Mouse (Mus musculus): ENCODE measurements around the gene Prdm15. TPM values are rescaled to one million over a fixed set of nuclear protein-coding genes. Genes with fewer than 3 reads are reported as not detected.

Gene Prdm15
- total and polyA plus RNA-seq, 2 experiments from 2014 or later = 5.5 to 11.0 TPM

DNA sequence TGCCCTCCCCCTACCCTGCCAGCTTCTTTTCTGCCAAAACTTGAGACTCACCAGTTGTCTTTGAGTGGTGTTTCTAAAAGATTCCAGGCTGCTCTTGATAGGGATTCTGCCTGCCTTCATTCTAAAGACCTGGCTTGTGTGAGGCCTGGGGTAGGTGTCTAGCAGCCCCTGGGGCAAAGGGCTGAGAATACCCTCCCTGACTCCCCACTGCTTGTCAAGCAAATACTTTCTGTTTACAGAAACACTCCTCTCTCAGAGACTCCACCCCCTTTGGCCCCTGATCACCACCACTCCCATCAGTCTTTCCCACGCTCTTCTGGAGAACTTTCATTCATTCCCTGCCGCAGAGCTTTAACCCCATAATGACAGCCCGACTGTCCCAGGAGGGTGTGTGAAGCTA is 85.1 kb downstream of the Prdm15 start:
- H3K36me3 ChIP-seq (ENCODE audit: insufficient read depth, low read length) = no peaks in the 10 kb centered on the region
- H3K27me3 ChIP-seq (ENCODE audit: insufficient read depth, low read length) = peaks cover 43% of the 10 kb centered on the region
- H3K9ac ChIP-seq (replicated peaks; ENCODE audit: low read length) = no peak overlapping the region
- H3K4me2 ChIP-seq (ENCODE audit: low read depth, low read length) = no peak overlapping the region
- no peak for TF ChIP-seq CTCF (IDR thresholded peaks at IDR 0.05; ENCODE audit: low read depth)
- WGBS = 22% methylated on average over 3 of the region's 3 CpGs
- H3K4me3 ChIP-seq (ENCODE audit: low read length) = no peak overlapping the region
- ATAC-seq (no peak), DNase-seq (ENCODE audit: low spot score) (no peak)
- H3K27ac ChIP-seq = no peak overlapping the region
- peaks cover 6% of the 10 kb centered on the region; the same call in 1 of the 2 replicates for H3K4me1 ChIP-seq (ENCODE audit: insufficient read depth, low read length)
- H3K9me3 ChIP-seq (ENCODE audit: low read length) = no peaks in the 10 kb centered on the region

DNA sequence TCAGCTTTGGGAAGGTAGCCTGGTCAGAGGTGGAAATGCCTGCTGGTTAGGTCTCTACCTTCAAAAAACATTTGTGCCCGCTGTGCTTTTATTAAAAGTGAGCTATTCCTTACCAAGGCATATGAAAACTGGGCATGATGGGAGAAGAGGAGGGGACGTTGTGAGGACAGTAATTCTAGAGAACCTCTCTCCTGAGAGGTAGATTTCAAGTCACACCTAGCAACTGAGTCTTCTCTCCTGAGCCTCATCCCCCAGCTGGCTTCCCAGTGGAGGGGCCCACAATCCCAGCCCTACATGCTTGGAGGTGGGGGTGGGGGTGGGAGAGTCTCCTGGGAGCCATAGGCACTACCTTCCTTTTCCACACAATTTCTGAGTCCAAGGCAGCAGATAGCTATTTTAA is 87.0 kb downstream of the Prdm15 start:
- H3K27me3 ChIP-seq (ENCODE audit: insufficient read depth, low read length) = peaks cover 51% of the 10 kb centered on the region
- no peaks in the 10 kb centered on the region for H3K9me3 ChIP-seq (ENCODE audit: low read length)
- no peak for TF ChIP-seq CTCF (IDR thresholded peaks at IDR 0.05; ENCODE audit: low read depth)
- no peak overlapping the region for H3K4me3 ChIP-seq (ENCODE audit: low read length)
- H3K4me1 ChIP-seq (ENCODE audit: insufficient read depth, low read length) = peaks cover 6% of the 10 kb centered on the region; the same call in 1 of the 2 replicates
- no peaks in the 10 kb centered on the region for H3K36me3 ChIP-seq (ENCODE audit: insufficient read depth, low read length)
- H3K4me2 ChIP-seq (ENCODE audit: low read depth, low read length) = no peak overlapping the region
- DNase-seq (ENCODE audit: low spot score) = no peak
- H3K9ac ChIP-seq (replicated peaks; ENCODE audit: low read length) = no peak overlapping the region
- no peak overlapping the region for H3K27ac ChIP-seq
- ATAC-seq = no peak
- WGBS = 61% methylated on average over 2 of the region's 2 CpGs

DNA sequence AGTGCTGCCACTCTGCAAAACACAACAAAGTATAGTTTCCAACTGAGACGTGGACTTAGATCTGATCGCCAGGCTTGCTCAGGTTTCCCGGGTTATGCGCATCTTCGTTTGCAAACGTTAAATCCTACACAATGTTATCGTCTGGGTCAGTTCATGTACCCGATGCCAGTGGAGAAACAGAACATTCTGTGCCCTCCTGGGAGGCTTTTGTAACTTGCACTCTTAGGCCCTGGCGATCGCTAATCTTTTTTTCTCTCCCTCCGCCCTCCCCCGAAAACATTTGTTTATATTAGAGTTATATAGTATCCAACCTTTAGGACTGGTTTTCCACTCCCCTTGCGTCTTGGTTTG is 87.7 kb downstream of the Prdm15 start:
- no peaks in the 10 kb centered on the region for H3K36me3 ChIP-seq (ENCODE audit: insufficient read depth, low read length)
- no peak for ATAC-seq
- H3K4me3 ChIP-seq (ENCODE audit: low read length) = peak overlapping the region; percentile 33
- H3K4me2 ChIP-seq (ENCODE audit: low read depth, low read length) = peak overlapping the region; percentile 62
- no peak for DNase-seq (ENCODE audit: low spot score)
- no peak for TF ChIP-seq CTCF (IDR thresholded peaks at IDR 0.05; ENCODE audit: low read depth)
- H3K27me3 ChIP-seq (ENCODE audit: insufficient read depth, low read length) = peaks cover 51% of the 10 kb centered on the region
- H3K4me1 ChIP-seq (ENCODE audit: insufficient read depth, low read length) = peaks cover 6% of the 10 kb centered on the region; the same call in 1 of the 2 replicates
- no peak overlapping the region for H3K9ac ChIP-seq (replicated peaks; ENCODE audit: low read length)
- H3K27ac ChIP-seq = no peak overlapping the region
- no peaks in the 10 kb centered on the region for H3K9me3 ChIP-seq (ENCODE audit: low read length)
- 9% methylated on average over 13 of the region's 13 CpGs for WGBS

DNA sequence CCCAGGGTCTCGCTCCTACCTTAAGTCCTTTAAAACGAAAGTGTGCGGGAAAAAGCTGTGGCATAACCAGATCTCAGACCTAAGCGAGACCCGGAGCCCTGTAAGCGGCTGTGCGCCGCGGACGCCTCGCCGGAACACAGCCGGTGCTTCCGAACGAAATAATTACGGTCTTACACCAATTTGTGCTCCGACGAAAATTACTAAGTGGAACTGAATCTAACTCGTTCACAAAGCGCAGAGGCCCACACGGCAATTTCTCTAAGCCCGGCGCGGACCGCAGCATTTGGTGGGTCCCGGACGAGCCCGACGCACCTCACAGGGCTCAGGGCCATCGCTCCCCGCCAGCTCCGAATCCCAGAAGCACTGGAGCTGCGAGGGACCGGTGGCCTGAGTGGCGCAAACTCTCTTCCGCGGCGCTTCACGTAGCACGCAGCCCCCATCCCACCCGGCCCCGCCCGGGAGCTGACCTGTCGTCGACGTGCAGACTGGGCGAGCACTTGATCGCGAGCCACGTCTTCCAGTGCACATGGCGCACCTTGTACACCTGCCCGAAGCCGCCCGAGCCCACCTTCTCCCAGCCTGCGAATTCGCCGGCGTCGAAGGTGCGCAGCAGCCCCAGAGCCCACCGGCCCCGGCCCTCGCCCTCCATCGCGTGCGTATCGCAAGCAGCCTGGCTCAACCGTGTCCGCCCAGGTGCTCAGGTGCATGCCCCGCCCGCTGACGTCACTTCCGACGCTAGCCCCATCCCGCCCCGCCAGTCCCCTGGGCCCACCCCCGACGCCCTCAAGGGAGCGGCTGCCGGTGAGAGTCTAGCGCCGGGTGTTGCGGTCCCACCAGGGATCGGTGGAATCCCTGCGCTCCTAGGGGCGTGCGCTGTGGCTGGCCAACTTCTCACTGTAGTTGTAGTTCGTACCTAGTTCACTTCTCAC is 88.3 kb downstream of the Prdm15 start, which contains the start of gene Ripk4:
Gene Ripk4, minus strand, starts transcription at position 727 of the 929 bp plus-strand sequence.
- ATAC-seq = peak; percentile 49; the same call in 1 of the 2 replicates
- H3K9ac ChIP-seq (replicated peaks; ENCODE audit: low read length) = peak within 1 kb of the TSS; percentile 24; the same call in 1 of the 2 replicates

DNA sequence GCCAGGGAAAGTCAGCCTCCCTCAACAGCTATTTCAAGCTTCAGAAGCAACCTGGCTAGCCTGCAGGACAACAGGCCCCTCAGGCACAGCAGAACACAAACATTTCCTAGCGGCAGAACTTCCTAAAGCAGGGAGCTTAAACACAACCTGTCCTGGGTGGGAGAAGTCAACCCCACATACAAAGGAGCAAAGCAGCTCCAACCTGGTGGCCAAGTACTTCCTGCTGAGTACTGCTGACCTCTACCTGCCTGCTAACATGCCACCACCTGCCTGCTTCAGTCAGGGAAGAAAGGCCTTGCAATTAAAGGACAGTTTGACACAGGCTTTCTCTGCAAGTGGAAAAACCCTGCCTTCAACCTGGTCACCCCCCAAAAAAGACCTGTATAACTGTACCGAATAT is 89.9 kb downstream of the Prdm15 start:
- Histone ChIP-seq H3K4me2 (ENCODE audit: low read depth, low read length) (no peak overlapping the region), H3K4me3 (ENCODE audit: low read length) (no peak overlapping the region), H3K36me3 (ENCODE audit: insufficient read depth, low read length) (no peaks in the 10 kb centered on the region), H3K27me3 (ENCODE audit: insufficient read depth, low read length) (peaks cover 51% of the 10 kb centered on the region), H3K9ac (replicated peaks; ENCODE audit: low read length) (no peak overlapping the region), H3K9me3 (ENCODE audit: low read length) (no peaks in the 10 kb centered on the region), H3K27ac (no peak overlapping the region), H3K4me1 (ENCODE audit: insufficient read depth, low read length) (peaks cover 6% of the 10 kb centered on the region; the same call in 1 of the 2 replicates)
- no peak for ATAC-seq
- no peak for DNase-seq (ENCODE audit: low spot score)
- 68% methylated on average over 2 of the region's 2 CpGs for WGBS
- no peak for TF ChIP-seq CTCF (IDR thresholded peaks at IDR 0.05; ENCODE audit: low read depth)

More for the DNA sequence above, 88.3 kb downstream of the Prdm15 start, which contains the start of gene Ripk4:
- 1% methylated on average over 88 of the region's 88 CpGs for WGBS
- peak within 1 kb of the TSS; percentile 33 for H3K4me3 ChIP-seq (ENCODE audit: low read length)
- H3K4me2 ChIP-seq (ENCODE audit: low read depth, low read length) = peak within 1 kb of the TSS; percentile 62
- no peaks in the 10 kb centered on the region for H3K9me3 ChIP-seq (ENCODE audit: low read length)
- DNase-seq (ENCODE audit: low spot score) = peak; percentile 27
- H3K27ac ChIP-seq = no peak within 1 kb of the TSS
- TF ChIP-seq CTCF (IDR thresholded peaks at IDR 0.05; ENCODE audit: low read depth) = no peak
- peaks cover 6% of the 10 kb centered on the region; the same call in 1 of the 2 replicates for H3K4me1 ChIP-seq (ENCODE audit: insufficient read depth, low read length)
- H3K27me3 ChIP-seq (ENCODE audit: insufficient read depth, low read length) = peaks cover 51% of the 10 kb centered on the region
- H3K36me3 ChIP-seq (ENCODE audit: insufficient read depth, low read length) = no peaks in the 10 kb centered on the region

DNA sequence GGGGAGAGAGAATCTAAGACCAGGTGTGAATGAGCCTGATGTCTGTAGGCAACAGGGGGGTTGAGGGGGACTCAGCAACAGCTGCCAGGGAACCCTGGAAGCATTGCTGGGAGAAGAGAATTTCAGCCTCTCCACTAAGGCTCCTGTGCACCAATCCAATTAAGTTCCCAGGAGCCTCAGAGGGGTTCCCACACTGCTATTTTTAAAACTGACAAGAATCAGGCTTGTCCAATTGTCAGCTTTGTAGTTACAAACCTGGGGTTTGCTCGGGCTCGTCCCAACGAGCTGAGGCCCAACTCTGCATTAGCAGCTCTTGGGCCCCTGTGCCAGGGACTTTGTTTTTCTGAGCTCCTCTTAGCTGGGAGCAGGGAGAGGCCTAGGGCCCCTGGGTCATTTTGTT is 92.0 kb downstream of the Prdm15 start:
- H3K4me2 ChIP-seq (ENCODE audit: low read depth, low read length) = no peak overlapping the region
- no peak overlapping the region for H3K27ac ChIP-seq
- peaks cover 35% of the 10 kb centered on the region for H3K27me3 ChIP-seq (ENCODE audit: insufficient read depth, low read length)
- ATAC-seq (no peak), DNase-seq (ENCODE audit: low spot score) (peak; percentile 3)
- H3K4me1 ChIP-seq (ENCODE audit: insufficient read depth, low read length) = peaks cover 6% of the 10 kb centered on the region; the same call in 1 of the 2 replicates
- no peaks in the 10 kb centered on the region for H3K36me3 ChIP-seq (ENCODE audit: insufficient read depth, low read length)
- H3K9me3 ChIP-seq (ENCODE audit: low read length) = no peaks in the 10 kb centered on the region
- WGBS = 36% methylated on average over 3 of the region's 3 CpGs
- H3K9ac ChIP-seq (replicated peaks; ENCODE audit: low read length) = no peak overlapping the region
- no peak overlapping the region for H3K4me3 ChIP-seq (ENCODE audit: low read length)
- no peak for TF ChIP-seq CTCF (IDR thresholded peaks at IDR 0.05; ENCODE audit: low read depth)

All from hindbrain, postnatal 0 days (tissue).